ENCODE assay signal across 12 mouse cellular contexts in the genomic region with DNA sequence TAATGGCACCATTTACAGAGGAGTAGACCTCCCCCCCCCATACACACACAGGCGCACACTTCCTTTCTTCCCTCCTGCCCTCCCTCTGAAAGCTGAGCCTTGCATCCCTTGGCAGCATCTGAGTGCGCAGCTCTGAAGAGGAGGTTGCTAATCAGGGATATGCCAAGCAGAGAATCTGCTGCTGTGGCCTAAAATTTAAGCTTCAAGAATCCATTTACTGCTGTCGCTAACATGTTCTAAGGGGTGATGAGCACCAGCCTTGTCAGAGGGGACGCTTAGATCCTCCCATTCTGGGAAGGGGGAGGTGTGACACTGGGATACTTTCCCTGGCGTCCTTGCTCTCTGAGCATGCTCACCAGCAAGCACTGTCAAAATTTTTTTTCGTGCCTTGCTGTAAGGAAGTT.
DNase-seq lines count a peak whose midpoint lies in the region; ATAC-seq and TF ChIP-seq lines count a peak whose summit lies in the region.
"Had no signal": no experiment of that assay in that cellular context is flagged by ENCODE, and none has a peak within 500 bp of the region (broad histone marks: within the 10 kb centered on the region; RNA-seq: fewer than 3 reads in every experiment).

No protein-coding gene starts in this region.

- 72% methylated on average over 6 of the region's 6 CpGs for WGBS in forebrain, embryonic 14.5 days
- WGBS in forebrain, embryonic 12.5 days = 76% methylated on average over 6 of the region's 6 CpGs
- WGBS in forebrain, embryonic 16.5 days = 62% methylated on average over 6 of the region's 6 CpGs
- 60% methylated on average over 6 of the region's 6 CpGs for WGBS in midbrain, postnatal 0 days

- 0 out of 2 replicates have a peak overlapping the region, but pooled peaks have one; percentile 33 for H3K27ac ChIP-seq in forebrain, embryonic 14.5 days (ENCODE audit: low read depth, low read length)
- H3K27ac ChIP-seq in forebrain, embryonic 12.5 days = no peak overlapping the region
- H3K27ac ChIP-seq in forebrain, embryonic 16.5 days (ENCODE audit: low read length) = peak overlapping the region; percentile 63
- H3K27ac ChIP-seq in midbrain, postnatal 0 days (ENCODE audit: low read depth, low read length) = no peak overlapping the region
- H3K27ac ChIP-seq: liver, embryonic 15.5 days had no signal

- no peak overlapping the region for H3K4me3 ChIP-seq in forebrain, embryonic 14.5 days (ENCODE audit: low read depth, low read length)
- no peak overlapping the region for H3K4me3 ChIP-seq in forebrain, embryonic 12.5 days (replicated peaks)
- H3K4me3 ChIP-seq in forebrain, embryonic 16.5 days (replicated peaks; ENCODE audit: low read length) = no peak overlapping the region
- H3K4me3 ChIP-seq in midbrain, postnatal 0 days (ENCODE audit: low read depth, low read length) = no peak overlapping the region
- H3K4me3 ChIP-seq: liver, embryonic 15.5 days; megakaryocyte, embryonic 14.5 days had no signal

- ATAC-seq in forebrain, embryonic 14.5 days = peak; percentile 52; the same call in 1 of the 2 replicates
- ATAC-seq in forebrain, embryonic 12.5 days (ENCODE audit: low FRiP score) = no peak
- peak; percentile 49 for ATAC-seq in forebrain, embryonic 16.5 days
- ATAC-seq in midbrain, postnatal 0 days (ENCODE audit: low FRiP score) = no peak

- H3K9me3 ChIP-seq in forebrain, embryonic 14.5 days (replicated peaks; ENCODE audit: control insufficient read depth, low read length) = no peaks in the 10 kb centered on the region
- no peaks in the 10 kb centered on the region for H3K9me3 ChIP-seq in forebrain, embryonic 12.5 days
- H3K9me3 ChIP-seq in forebrain, embryonic 16.5 days (ENCODE audit: control insufficient read depth, low read length) = no peaks in the 10 kb centered on the region
- no peaks in the 10 kb centered on the region for H3K9me3 ChIP-seq in midbrain, postnatal 0 days (ENCODE audit: low read length)
- H3K9me3 ChIP-seq: liver, embryonic 15.5 days; megakaryocyte, embryonic 14.5 days had no signal

- H3K4me1 ChIP-seq in forebrain, embryonic 14.5 days (ENCODE audit: control insufficient read depth, insufficient read depth, low read length) = peaks cover 6% of the 10 kb centered on the region; the same call in 1 of the 2 replicates
- peaks cover 11% of the 10 kb centered on the region for H3K4me1 ChIP-seq in forebrain, embryonic 12.5 days
- peaks cover 22% of the 10 kb centered on the region for H3K4me1 ChIP-seq in forebrain, embryonic 16.5 days (replicated peaks; ENCODE audit: control insufficient read depth, insufficient read depth, low read length)
- no peaks in the 10 kb centered on the region; the same call in 1 of the 2 replicates for H3K4me1 ChIP-seq in midbrain, postnatal 0 days (ENCODE audit: insufficient read depth, low read length)
- H3K4me1 ChIP-seq: liver, embryonic 15.5 days had no signal

- no peak overlapping the region for H3K4me2 ChIP-seq in forebrain, embryonic 14.5 days (ENCODE audit: low read length)
- no peak overlapping the region for H3K4me2 ChIP-seq in forebrain, embryonic 12.5 days
- no peak overlapping the region for H3K4me2 ChIP-seq in forebrain, embryonic 16.5 days (ENCODE audit: low read length)
- no peak overlapping the region for H3K4me2 ChIP-seq in midbrain, postnatal 0 days (ENCODE audit: low read depth, low read length, poor library complexity, severe bottlenecking)
- H3K4me2 ChIP-seq: liver, embryonic 15.5 days had no signal

- no peak for TF ChIP-seq CTCF in midbrain, postnatal 0 days (IDR thresholded peaks at IDR 0.05)

- H3K27me3 ChIP-seq in forebrain, embryonic 14.5 days (replicated peaks; ENCODE audit: control insufficient read depth, insufficient read depth, low read length) = no peaks in the 10 kb centered on the region
- no peaks in the 10 kb centered on the region for H3K27me3 ChIP-seq in forebrain, embryonic 12.5 days
- H3K27me3 ChIP-seq in forebrain, embryonic 16.5 days (replicated peaks; ENCODE audit: control insufficient read depth, insufficient read depth, low read length) = no peaks in the 10 kb centered on the region
- no peaks in the 10 kb centered on the region for H3K27me3 ChIP-seq in midbrain, postnatal 0 days (ENCODE audit: insufficient read depth, low read length)
- H3K27me3 ChIP-seq: liver, embryonic 15.5 days; megakaryocyte, embryonic 14.5 days had no signal

- DNase-seq in forebrain, embryonic 14.5 days (ENCODE audit: low spot score) = peak; percentile 24
- DNase-seq in layer of hippocampus, adult 9-11 months = peak; percentile 75
- DNase-seq in midbrain, postnatal 0 days (ENCODE audit: low spot score) = peak; percentile 35
- no peak for DNase-seq in liver
- DNase-seq in kidney, postnatal 36 days = no peak
- DNase-seq in thymus, postnatal 25 days = no peak
- DNase-seq: adrenal gland, postnatal 25 days; heart, adult 18-20 months had no signal

- H3K36me3 ChIP-seq in forebrain, embryonic 14.5 days (ENCODE audit: control insufficient read depth, insufficient read depth, low read length) = peaks cover 3% of the 10 kb centered on the region; the same call in 1 of the 2 replicates
- H3K36me3 ChIP-seq in forebrain, embryonic 12.5 days (replicated peaks) = peaks cover 7% of the 10 kb centered on the region
- peaks cover 2% of the 10 kb centered on the region; the same call in 1 of the 2 replicates for H3K36me3 ChIP-seq in forebrain, embryonic 16.5 days (ENCODE audit: control insufficient read depth, insufficient read depth)
- H3K36me3 ChIP-seq in midbrain, postnatal 0 days (ENCODE audit: insufficient read depth, low read length) = peaks cover 10% of the 10 kb centered on the region; the same call in 1 of the 2 replicates

- no peak overlapping the region for H3K9ac ChIP-seq in forebrain, embryonic 14.5 days (ENCODE audit: low read length)
- no peak overlapping the region for H3K9ac ChIP-seq in forebrain, embryonic 12.5 days
- no peak overlapping the region for H3K9ac ChIP-seq in forebrain, embryonic 16.5 days (replicated peaks; ENCODE audit: low read depth, low read length)
- H3K9ac ChIP-seq in midbrain, postnatal 0 days (replicated peaks; ENCODE audit: low read length, poor library complexity, severe bottlenecking) = no peak overlapping the region
- H3K9ac ChIP-seq: liver, embryonic 15.5 days had no signal

Comparison
In these comparisons a context has a peak if more than half of its experiments do, and no peak if none do; other contexts are left out.
1. ATAC-seq: peak in forebrain, embryonic 14.5 days (single experiment) and forebrain, embryonic 16.5 days (single experiment); none in forebrain, embryonic 12.5 days (single experiment) and midbrain, postnatal 0 days (single experiment).
2. H3K27ac ChIP-seq: peak in forebrain, embryonic 14.5 days (single experiment) and forebrain, embryonic 16.5 days (single experiment); none in forebrain, embryonic 12.5 days (single experiment) and midbrain, postnatal 0 days (single experiment).
3. DNase-seq: peak in forebrain, embryonic 14.5 days (single experiment), layer of hippocampus, adult 9-11 months (single experiment) and midbrain, postnatal 0 days (single experiment); none in liver (single experiment), kidney, postnatal 36 days (0 of 2) and thymus, postnatal 25 days (single experiment).